Mouse (Mus musculus) right cerebral cortex, postnatal 4 days (tissue): Measurements from ENCODE around the gene Arf5.

Experiments used
- DNase-seq: peaks from one replicate; pipeline ENCODE4 v3.0.0-alpha.2; 2022

Arf5 gene

DNA sequence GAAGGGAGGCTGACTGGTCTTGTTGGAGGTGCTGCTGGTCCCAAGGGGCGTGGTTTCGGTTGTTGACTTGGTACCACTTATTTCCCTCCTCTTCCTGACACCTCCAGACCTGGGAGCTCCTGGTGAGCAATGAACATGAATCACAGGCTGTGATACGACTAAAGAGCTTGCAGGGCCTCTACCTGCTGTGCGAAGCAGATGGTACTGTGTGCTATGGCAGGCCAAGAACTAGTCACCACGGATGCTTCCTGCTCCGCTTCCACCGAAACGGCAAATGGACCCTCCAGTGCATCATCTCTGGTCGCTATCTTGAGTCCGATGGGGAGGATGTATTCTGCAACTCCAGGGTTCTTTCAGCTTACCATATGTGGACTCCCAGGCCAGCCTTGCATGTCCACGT, 6.5 kb downstream of the Arf5 start:
- no peak for DNase-seq

DNA sequence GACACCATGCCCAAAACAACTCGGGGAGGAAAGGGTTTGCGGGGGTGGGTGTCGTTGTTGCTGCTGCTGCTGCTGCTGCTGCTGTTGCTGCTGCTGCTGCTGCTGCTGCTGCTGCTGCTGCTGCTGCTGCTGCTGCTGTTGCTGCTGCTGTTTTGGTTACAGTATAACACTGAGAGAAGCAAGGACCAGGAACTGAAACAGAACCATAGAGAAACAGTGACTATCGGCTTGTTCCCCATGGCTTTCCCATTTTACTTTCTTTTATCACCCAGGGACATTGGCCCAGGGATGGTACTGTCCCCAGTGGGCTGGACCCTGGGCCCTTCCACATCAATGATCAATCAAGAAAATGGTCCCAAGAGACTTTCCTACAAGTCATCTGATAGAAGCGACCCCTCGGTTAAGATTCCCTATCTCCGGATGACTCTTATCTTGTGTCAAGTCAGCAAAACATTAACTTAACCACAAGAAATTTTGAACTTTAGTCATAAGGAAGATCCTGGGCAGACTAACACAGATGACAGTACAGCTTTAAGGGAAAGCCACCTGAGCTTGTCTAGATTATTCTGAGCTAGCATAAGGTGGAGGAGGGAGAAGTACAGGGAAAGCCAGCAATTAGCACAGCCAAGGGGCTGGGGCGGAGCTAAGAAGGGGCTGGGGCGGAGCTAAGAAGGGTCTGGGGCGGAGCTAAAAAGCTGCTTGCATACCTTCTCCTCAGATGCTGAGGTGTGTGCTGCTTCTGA, 7.6 kb downstream of the Arf5 start:
- no peak for DNase-seq

DNA sequence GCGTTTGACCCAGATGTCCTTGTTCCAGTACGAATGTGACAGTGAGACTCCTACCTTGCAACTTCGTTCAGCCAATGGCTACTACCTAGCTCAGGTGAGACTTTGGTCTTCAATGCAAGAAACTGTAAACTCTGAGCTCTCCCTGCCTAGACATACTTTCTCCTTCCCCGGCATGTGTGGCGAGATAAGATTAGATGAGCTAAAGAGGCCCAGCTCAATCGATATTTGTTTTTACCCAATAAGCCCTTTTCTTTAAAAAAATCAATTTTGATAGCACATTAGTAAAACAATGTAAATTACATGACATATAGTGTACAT, 8.1 kb downstream of the Arf5 start:
- no peak for DNase-seq

DNA sequence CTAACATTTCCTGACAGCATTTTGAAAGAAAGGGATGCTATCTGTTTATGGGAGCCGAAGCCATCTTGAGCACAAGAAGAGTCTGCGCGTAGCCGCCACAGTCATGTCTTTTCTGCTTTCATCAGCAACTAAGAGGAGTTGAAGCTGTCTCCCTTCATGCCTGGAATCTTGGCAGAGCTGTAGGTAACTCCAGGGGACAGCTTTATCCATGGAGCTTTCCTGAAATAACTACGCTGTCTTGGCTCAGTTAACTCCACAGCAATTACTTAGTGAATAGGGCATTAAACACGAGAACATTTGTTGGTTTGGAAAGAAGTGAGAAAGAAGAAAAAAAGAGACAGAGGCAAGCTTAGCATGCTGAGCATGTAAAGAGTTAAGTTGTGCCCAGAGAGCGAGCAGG, 24.6 kb downstream of the Arf5 start:
- DNase-seq: no peak

DNA sequence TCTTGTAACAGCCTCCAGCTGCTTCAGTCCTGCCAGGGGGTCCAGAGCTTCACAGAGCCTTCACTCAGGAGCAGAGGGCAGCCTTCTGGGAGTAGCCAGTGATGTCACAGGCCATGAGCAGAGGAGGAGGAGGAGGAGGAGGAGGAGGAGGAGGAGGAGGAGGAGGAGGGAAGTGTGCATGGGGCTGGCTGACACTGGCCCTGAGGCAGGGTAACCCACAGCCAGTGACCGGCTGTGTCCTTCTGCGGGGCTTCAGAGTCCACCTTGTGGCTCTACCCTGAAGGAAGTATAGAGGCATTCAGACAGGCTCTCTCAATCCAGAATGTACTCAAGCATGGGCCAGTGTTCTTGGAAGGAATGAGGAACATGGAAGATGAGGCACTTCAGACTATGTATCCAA, 25.9 kb downstream of the Arf5 start, which contains the start of gene Pax4:
TSS of gene Pax4 (minus strand) at position 101 of the 400 bp plus-strand sequence.
- no peak for DNase-seq

DNA sequence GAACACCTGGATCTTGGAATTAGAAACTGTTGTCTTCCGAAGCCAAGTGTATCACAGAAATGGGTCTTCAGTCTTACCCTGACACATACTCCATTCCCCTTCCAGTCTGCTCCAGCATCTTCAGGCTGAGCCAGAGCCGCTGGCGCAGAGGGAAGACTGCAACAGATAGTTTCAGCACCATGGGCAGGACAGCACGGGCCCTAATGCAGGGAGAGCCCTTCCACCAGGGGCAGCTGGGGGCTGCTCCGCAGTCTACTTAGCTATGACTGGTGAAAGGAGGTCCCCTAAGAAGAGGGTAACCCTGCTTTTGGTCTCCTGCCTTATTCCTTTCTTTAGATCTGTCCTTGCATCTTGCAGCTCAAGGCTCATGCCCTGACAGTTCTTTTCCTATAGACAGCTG, 27.1 kb downstream of the Arf5 start:
- DNase-seq: no peak

DNA sequence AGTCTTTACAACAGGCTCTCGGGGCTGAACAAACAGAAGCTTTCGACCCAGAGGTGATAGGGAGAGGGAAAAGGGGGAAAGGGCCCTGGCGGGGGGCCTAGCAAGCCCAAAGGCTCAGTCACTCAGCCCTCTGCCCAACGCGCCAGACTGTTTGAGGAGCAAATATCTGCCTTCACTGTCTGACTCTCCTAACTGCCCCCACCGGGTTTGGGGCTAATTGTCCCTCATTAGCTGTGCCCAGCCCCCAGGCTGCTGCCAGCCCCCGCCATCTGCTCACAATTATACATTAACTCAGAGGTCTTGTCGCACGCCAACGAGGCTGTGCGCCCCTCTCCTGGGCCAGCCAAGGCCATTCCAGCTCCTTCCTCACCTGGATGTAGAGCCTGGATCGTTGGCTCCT, 27.6 kb downstream of the Arf5 start:
- no peak for DNase-seq

DNA sequence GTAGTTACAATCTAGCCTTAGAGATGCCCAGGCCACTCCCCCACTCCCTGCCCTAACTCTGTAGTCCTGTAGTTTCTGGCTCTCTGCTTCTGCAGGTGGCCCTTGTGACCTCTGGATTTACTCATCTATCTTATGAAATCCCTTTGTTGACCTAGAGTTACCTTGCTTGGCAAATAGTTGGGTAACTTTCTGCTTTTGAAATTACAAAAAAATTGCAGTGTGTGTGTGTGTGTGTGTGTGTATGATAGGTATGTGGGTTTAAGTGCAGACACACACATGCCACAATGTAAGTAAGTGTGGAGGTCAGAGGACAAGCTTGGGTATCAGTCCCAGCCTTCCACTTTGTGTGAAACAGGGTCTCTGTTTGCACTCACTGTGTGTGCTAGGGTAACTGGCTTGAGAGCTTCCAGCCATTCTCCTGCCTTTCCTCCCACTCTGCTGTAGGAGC, 35.9 kb downstream of the Arf5 start:
- DNase-seq: no peak

DNA sequence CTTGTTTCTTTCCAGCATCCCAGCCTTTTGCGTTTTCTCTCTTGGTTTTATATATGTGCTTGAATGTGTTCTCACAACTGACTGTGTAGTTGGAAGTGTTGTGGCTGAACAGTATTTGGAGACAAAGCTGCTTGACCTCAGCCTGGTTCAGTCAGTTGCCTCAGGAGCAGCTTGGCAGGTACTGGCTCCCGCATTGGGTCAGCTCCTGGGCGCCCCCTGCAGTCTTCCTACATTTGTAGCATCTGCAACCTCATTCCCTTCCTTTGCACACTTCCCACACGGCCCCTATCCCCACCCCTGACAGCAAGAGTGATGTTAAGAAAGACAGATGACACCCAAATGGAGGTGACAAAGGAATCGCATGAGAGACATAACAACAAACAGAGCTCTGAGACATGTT, 37.2 kb downstream of the Arf5 start:
- DNase-seq: peak; percentile 65

DNA sequence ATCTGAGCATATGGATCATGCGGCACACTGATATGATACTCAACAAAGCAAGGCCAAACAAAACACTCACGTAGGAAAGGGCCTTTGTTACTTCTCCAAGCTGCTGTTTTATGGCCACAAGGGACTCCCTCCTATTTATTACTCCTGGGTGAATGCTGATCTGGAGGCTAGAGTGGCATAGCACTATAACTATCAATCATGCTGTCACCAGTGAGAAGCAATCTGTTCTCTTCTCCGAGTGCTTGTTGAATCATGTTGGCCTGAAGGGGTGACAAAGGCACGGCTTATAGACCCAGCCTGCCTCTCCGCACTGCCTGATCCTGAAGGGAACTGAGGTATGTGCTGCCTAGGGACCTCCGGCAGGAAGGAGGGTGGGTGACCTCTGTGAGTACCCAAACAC, 41.3 kb downstream of the Arf5 start:
- no peak for DNase-seq

DNA sequence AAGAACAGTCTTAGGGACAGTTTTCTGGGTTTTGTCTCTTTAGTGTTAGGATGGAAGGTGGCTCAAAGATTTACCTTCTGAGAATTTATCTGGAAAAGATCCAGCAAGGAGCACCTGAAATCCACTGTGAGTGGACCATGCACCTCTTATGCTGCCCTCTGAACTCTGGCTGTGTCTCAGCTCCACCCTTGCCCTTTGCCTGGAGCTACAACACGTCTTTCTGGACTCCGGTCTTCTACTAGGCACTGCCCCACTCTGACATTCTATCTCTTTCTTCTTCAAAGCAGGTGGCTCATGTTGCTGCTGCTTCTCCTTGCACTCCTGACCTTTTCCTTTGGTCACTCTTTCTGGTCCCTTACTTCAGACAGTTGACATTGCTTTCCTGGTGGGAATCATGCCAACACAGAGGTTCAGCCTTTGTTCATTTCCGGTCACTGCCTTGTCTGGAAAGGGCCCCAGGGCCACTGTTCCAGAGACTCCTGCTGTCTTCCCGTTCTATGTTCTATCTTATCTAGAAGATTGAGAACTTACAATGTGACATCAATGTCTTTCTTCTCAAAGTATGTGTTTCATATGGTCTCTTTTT, 46.8 kb downstream of the Arf5 start:
- DNase-seq: no peak

DNA sequence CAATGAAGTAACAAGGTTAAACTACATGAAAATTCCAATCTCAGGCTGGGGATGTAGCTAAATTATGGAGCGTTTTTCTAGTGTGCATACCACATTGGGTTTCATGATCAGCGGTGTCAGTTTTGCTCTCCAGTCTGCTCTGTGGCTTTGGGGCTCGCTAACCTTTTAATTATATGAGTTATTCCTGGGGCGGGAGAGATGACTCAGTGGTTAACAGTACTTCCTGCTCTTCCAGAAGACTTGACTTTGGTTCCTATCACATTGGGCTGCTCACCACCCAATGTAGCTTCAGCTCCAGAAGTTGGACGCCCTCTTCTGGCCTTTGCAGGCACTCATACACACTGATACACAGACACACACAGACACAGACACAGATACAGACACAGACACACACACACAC, 47.3 kb downstream of the Arf5 start:
- DNase-seq: no peak

DNA sequence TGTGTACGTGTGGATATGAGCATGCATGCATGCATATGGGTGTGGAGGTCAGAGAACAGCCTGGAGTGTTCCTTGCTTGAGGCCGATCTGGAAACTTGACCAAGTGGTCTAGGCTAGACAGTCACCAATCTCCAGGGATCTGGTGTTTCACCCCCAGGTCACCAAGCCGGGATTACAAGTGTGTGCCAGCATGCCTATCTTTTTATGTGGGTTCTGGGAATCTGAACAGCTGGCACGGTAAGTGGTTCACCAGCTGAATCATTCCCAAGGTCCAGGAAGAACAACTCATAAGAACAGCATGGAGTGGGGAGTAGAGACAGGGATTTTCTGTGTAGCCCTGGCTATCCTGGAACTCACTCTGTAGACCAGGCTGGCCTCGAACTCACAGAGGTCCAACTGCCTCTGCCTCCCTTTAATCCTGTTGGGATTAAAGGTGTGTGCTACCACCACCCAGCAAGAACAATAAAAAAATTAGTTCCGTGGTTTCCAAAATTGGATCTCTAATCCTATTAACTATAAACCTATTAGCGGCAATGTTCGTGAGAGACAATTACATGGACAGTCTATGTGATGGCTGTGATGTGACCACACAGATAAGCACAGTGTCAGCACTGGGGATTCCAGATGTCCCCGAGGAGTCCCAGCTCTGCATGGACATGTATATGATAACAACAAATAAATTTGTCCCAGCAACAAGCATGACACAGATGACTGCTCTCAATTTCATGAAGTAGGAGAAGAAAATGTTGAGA, 48.1 kb downstream of the Arf5 start:
- no peak for DNase-seq

DNA sequence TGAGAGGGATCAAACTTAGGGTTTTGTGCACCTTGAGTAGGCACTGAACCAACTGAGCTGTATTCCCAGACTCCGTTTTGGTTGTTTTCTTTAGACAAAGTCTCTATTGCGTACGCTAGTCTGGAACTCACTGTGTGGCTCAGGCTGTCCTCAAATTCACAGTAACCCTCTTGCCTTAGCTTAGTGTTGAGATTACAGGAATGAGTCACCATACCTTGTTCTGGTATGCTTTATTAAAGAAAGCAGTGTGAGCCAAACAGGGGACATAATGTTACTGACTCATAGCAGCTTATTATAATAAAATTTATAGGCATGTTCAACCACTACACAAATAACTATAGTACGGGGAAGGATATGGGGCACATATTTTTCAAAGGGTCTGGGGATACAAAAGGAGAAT, 50.9 kb downstream of the Arf5 start:
- DNase-seq: no peak

DNA sequence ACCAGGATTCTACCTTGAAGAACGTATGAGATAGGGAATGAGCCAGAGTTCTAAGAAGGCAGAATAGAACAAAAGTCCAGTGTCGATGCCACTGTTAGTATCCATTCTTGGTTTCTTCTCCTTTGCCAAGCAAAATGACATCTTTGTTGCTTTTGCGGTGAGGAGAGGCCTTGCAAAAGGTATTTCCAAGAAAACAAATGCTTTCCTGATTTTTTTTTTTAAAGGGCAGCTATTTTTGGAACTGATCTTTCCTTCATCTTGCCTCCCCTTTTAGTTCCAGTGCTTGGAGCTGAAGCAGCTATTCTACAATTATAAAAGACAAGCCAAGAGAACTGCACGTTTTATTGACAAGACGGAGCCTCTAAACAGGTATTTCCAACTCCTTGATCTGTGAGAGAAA, 51.5 kb downstream of the Arf5 start, which contains the start of gene Snd1:
TSS of gene Snd1 (plus strand) at position 301 of the 400 bp plus-strand sequence.
- no peak for DNase-seq
